Mouse (Mus musculus): Measurements from ENCODE around the gene Mrpl48. TPM values are rescaled to one million over a fixed set of nuclear protein-coding genes. Genes with fewer than 3 reads are reported as not detected.
A peak's percentile ranks its signal among the peaks of the same experiment; 100 is the strongest.

Mrpl48 gene
- total RNA-seq, 2 experiments from 2014 or later: 73.3 to 78.9 TPM

DNA sequence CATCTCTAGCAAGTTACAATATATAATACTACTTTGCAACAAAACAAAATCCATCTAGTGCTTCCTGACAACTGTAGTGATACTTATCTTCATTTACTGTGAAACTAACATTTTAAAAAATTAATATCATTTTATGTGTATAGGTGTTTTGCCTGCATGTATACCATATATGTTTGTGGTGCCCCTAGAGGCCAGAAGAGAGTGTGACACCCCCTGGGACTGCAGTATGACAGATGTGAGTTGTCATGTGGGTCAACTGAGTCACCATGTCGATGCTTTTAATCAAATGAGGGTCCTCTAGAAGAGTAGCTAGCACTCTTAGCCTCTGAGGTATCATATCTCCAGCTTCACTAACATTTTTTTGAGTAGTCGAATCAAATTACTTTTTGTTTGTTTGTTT lies 14.2 kb upstream of the Mrpl48 start:
- DNase-seq (ENCODE audit: extremely low spot score in 1 of 2, low spot score in 2 of 2): no peak
- intact Hi-C loops (cut with DNase I): no loop called here
- Histone ChIP-seq H3K4me3 (no peak overlapping the region), H3K27ac (no peak overlapping the region)
- peak; percentile 38 for TF ChIP-seq CTCF (IDR thresholded peaks at IDR 0.05)

DNA sequence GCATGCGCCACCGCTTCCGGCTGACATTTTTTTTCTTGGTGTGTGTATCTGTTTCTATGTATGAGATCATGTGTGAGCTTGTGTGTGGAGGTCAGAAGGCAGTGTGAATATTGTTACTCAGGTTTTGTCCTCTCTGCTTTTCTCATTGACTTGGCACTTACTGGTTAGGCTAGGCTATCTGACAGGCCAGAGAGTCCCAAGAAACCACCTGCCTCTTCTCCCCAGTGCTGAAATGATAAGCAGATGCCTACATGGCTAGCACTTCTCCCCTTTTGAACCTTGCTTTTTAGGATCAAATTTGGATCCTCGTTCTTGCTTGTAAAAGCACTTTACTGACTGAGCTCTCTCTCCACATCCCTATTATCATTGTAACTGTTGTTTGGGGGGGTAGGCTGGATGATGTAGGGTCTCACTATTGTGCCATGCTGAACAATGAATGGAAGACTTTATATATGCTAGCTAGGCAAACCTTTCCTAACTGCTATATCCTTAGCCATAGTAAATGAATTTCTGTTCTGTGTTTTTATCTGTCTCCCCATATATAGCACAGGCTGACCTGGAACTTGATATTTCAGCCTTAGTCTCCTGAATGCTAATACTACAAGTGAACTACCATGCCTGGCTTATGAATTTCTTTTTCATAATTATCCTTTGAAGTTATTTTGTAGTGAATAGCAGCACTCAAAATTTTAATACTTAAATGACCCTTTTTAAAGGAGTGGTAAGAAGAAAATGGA lies 8.2 kb upstream of the Mrpl48 start:
- intact Hi-C loops (cut with DNase I): no loop called here
- DNase-seq (ENCODE audit: extremely low spot score in 1 of 2, low spot score in 2 of 2): no peak
- TF ChIP-seq CTCF (IDR thresholded peaks at IDR 0.05): no peak
- H3K4me3 ChIP-seq: no peak overlapping the region
- no peak overlapping the region for H3K27ac ChIP-seq

DNA sequence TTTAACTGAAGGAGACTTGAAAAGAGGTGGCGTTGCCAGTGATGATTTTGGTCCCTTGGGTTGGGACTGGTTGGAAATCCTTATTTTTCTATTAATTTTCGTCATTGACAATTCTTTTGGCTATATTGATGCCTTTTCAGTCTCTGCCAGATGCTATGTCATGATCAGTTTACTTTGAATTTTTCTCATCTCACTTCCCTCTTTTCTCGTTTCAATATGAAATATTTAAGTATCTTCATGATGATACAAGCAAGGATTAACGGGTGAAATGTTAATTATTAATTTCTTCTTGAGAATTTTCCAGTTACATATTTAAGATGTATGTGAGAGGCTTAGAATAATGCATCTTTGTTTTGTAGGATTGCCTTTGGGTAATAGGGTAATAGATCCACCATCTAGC lies 809 bp upstream of the Mrpl48 start:
- TF ChIP-seq CTCF (IDR thresholded peaks at IDR 0.05): no peak
- peak overlapping the region; percentile 4; the same call in 1 of the 2 replicates for H3K27ac ChIP-seq
- peak overlapping the region; percentile 91 for H3K4me3 ChIP-seq
- DNase-seq (ENCODE audit: extremely low spot score in 1 of 2, low spot score in 2 of 2): no peak
- intact Hi-C loops (cut with DNase I): loop anchor here (5.0 to 10.0 kb wide), 4 partner anchors 52 to 382 kb away; partner anchors contain the start of genes C2cd3, Coa4, Pgm2l1 and Ppme1

DNA sequence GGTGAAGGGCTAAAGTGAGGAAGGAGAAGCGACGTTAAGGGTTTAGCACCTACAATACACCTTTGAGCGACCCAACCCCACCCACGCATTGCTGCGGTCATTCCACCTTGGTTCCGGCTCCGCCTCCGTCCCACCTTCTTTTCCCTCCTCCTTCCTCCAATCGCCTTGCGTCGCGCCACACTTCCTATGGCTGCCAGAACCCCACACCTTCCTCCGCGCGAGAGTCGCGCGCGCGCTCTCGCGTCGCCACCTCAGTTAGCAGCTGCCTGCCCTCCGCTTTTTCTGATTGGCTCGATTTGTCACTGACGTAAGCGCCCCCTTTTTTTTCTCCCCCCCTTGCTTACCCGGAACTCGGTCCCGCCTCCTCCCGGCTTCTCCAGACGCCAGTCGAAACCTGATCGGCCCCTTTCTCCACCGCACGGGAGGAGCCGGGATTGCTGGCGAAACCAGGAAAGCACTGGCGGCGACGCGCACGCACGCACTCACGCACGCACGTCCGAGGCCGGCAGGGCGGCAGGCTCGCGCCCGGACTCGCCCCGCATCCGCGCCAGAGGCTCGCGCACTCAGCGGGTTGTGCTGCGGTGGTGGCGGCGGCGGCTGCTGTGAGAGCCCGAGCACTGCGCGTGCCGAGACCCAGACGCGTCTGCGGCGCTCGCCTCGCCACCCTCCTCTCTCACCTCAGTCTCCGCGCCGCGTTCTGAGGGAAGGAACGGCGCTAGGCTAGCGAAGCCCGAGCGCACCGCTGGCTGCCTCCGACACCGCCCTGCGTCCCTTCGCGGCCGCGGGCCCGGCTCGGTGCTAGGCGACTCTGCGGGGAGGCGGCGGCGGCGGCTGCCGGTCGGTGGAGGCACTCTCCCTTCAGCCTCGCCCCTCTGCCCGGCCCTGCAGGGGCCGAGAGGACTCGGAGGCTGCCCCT lies 629 bp downstream of the Mrpl48 start, which contains the start of gene Rab6a:
Gene Rab6a, plus strand, starts transcription at position 197 of the 916 bp plus-strand sequence.
- intact Hi-C loops (cut with DNase I): loop anchor here (1.0 to 10.0 kb wide), 6 partner anchors 16 to 380 kb away; partner anchors contain the start of genes C2cd3, Coa4, Pgm2l1 and Ppme1
- DNase-seq (ENCODE audit: extremely low spot score in 1 of 2, low spot score in 2 of 2): peak; percentile 97 to 98

DNA sequence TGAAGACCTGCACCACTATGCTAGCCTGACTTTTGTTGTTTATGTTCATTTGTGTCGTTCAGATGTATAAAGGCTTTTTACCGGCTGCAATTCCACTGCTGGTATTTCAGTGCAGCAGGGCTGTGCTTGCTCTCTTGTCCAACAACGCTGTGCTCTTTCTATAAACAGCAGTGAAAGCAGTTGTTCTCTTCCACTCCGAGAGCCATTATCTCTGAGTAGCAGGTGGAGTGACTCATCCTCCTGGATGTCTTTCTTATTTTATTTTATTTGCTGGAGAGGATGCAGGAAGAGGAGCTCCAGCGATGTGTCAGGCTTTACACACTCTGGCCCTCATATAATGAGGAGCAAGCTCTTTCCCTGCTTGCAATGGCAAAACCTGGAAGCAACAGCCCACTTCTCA lies 7.9 kb downstream of the Mrpl48 start:
- DNase-seq (ENCODE audit: extremely low spot score in 1 of 2, low spot score in 2 of 2): peak in 1 of 2 experiments; percentile 42
- TF ChIP-seq CTCF (IDR thresholded peaks at IDR 0.05): no peak
- intact Hi-C loops (cut with DNase I): loop anchor here (10.0 kb wide), 1 partner anchor 225 kb away; the partner anchor contains the start of genes C2cd3 and Ppme1
- H3K4me3 ChIP-seq: no peak overlapping the region
- peak overlapping the region; percentile 73 for H3K27ac ChIP-seq

More for the DNA sequence above, 629 bp downstream of the Mrpl48 start, which contains the start of gene Rab6a:
- Histone ChIP-seq H3K27ac (peak within 1 kb of the TSS; percentile 100), H3K4me3 (peak within 1 kb of the TSS; percentile 91)
- peak; percentile 32 for TF ChIP-seq CTCF (IDR thresholded peaks at IDR 0.05)

DNA sequence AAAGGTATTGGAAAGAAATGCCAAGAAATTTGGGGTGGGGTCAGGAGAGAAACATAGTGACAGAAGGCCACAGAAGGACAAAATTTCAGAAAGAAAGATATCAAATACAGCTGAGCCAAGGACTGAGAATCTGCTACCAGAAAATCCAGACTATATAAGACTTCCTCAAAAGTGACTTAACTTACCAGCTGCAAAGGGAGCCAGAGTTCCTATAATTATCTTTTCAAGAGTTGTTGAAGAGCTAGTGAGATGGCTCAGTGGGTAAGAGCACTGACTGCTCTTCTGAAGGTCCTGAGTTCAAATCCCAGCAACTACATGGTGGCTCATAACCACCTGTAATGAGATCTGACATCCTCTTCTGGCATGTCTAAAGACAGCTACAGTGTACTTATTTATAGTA lies 14.8 kb downstream of the Mrpl48 start:
- no peak overlapping the region for H3K4me3 ChIP-seq
- TF ChIP-seq CTCF (IDR thresholded peaks at IDR 0.05): no peak
- no peak overlapping the region for H3K27ac ChIP-seq
- DNase-seq (ENCODE audit: extremely low spot score in 1 of 2, low spot score in 2 of 2): no peak
- intact Hi-C loops (cut with DNase I): no loop called here

DNA sequence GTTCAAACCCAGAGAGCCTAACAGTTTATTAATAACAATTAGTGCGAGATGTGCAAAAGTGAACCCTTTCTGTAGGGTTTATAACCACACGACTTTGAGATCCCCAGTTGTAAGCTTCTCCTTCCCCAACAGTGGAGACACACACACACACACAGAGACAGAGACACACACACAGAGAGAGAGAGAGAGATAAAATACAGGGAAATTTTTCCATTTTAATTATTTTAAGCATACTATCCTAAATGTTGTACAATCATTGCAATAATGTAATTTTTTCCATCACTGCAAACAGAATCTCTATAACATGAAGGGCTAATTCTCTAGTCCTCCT lies 16.6 kb downstream of the Mrpl48 start:
- no peak for DNase-seq (ENCODE audit: extremely low spot score in 1 of 2, low spot score in 2 of 2)
- peak overlapping the region; percentile 66 for H3K4me3 ChIP-seq
- intact Hi-C loops (cut with DNase I): loop anchor here (1.0 kb wide), 1 partner anchor 16 kb away; the partner anchor contains the start of gene Rab6a
- H3K27ac ChIP-seq: peak overlapping the region; percentile 90
- TF ChIP-seq CTCF (IDR thresholded peaks at IDR 0.05): no peak; the same call in 1 of the 2 replicates

DNA sequence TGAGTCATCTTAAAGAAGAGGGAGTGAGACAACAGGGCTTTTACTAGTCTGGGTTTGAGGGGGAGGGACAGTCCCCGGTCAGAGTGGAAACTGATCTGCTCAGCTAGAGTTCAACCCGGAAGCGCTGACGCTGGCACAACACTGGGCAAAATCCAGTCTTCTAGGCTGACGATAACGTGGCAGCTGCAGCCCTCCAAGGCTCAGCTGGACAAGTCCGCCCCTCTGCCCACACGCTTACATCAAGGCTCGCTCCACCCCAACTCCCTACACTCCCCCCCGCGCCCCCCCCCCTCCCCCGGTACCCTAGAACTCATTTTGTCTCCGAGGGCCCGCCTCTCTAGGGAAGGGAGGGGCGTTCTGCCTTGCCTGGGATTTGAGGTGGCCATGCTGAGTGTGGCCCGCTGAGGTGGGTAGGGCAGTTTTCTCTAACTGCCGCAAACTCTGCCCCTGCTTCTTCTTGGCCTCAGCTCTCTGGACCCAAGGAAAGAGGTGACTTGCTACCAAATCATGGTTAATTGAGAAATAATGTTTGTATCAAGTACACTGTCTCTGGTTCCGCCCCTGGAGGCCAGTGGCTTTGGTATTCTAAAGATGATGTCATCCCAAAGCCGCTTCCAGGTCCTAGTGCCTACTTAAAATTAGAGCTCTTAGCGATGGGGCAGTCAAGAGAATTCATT lies 17.1 kb downstream of the Mrpl48 start:
- peak; percentile 21; the same call in 1 of the 2 replicates for TF ChIP-seq CTCF (IDR thresholded peaks at IDR 0.05)
- peak; percentile 70 to 75 for DNase-seq (ENCODE audit: extremely low spot score in 1 of 2, low spot score in 2 of 2)
- intact Hi-C loops (cut with DNase I): loop anchor here (1.0 kb wide), 1 partner anchor 16 kb away; the partner anchor contains the start of gene Rab6a
- Histone ChIP-seq H3K27ac (peak overlapping the region; percentile 90), H3K4me3 (peak overlapping the region; percentile 66)

DNA sequence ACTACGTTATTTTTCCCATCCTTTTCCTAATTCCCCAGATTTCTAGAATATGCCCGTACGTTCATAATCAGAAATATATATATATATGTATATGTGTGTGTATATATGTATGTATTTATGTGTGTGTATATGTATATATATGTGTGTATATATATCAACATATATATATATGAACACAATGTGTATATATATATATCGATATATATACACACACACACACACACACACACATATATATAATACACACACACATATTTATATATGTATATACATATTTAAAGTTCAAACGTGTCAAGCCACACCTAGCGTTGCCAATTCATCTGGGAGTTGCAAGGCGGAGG lies 17.6 kb downstream of the Mrpl48 start:
- H3K4me3 ChIP-seq: peak overlapping the region; percentile 66
- TF ChIP-seq CTCF (IDR thresholded peaks at IDR 0.05): no peak
- intact Hi-C loops (cut with DNase I): no loop called here
- peak overlapping the region; percentile 90 for H3K27ac ChIP-seq
- no peak for DNase-seq (ENCODE audit: extremely low spot score in 1 of 2, low spot score in 2 of 2)

DNA sequence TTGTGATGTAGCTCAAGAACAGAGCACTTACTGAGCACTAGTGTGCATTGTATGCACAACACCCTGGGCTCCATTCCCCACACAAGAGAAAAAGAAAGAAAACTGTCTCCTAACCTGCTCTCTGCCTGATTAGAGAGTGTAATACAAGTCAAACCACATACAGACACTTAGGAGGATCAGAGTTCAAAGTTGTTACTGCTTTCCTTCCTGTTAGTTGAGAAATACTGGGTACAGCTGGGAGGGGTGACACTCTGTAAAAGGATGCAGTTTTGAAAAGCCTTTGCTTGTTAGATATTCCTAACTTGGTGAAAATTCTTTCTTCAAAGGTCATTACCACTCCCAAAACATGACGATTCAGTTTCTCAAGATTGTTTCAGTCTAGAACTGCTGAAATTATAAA lies 18.3 kb downstream of the Mrpl48 start:
- no peak for DNase-seq (ENCODE audit: extremely low spot score in 1 of 2, low spot score in 2 of 2)
- TF ChIP-seq CTCF (IDR thresholded peaks at IDR 0.05): no peak
- no peak overlapping the region; the same call in 1 of the 2 replicates for H3K27ac ChIP-seq
- H3K4me3 ChIP-seq: no peak overlapping the region
- intact Hi-C loops (cut with DNase I): no loop called here

DNA sequence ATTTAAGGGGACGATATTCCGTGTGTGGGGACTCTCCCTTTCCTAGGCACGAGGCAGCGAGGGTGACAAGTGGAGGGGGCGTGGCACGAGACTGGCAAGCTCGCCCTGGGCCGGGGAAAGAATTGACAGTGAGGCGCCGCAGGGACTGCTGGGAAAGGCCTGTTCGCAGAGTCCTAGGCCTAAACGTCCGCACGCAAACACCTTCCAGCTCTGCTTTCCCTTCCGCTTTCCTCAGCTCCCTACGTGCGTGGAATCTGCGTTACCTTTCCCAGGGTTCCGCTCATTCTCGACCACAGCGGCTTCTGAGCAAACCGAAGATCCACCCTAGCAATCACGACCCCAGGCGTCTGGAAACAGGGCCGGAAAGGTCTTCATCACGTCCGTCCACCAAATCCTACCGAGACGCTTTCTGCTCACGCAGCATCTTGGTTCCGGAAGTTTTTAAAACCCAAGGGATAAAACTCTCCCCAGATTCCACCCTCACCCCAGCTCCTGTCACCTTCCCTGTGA lies 25.3 kb downstream of the Mrpl48 start:
- no peak for TF ChIP-seq CTCF (IDR thresholded peaks at IDR 0.05)
- DNase-seq (ENCODE audit: extremely low spot score in 1 of 2, low spot score in 2 of 2): peak; percentile 88 to 89
- intact Hi-C loops (cut with DNase I): loop anchor here (5.0 kb wide), 1 partner anchor 45 kb away; the partner anchor contains the start of gene Coa4
- Histone ChIP-seq H3K4me3 (peak overlapping the region; percentile 63), H3K27ac (peak overlapping the region; percentile 99)

Data from left cerebral cortex, adult 2 months (tissue).